Mouse (Mus musculus): ENCODE measurements at regions not wholly inside any gene's neighbourhood (a gene's known extent, or its start where the extent isn't known, plus 50 kb on each side); places are given as distances from the start of the nearest gene placed in this dataset.

DNA sequence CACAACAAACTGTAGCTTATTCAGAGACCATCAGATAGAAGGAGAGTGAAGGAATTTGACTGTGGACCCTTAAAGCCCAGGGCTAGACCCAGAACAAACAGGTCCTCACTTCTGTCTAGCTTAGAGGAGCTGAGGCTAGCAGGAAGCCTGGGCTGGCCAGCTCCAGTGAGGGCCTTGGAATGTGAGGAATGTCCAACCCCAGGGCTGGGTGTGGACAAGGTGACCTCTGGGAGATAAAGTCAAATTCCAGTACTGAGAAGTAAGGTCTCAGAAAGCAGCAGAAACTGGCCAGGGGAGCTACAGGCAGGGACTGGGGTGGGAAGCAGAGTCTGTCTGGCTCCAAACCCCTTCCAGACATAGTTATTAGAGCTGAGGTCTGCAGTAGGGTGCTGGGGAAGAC lies 51.0 kb upstream of the Ssbp3 start:
- no peak for ATAC-seq (ENCODE audit: low TSS enrichment)

DNA sequence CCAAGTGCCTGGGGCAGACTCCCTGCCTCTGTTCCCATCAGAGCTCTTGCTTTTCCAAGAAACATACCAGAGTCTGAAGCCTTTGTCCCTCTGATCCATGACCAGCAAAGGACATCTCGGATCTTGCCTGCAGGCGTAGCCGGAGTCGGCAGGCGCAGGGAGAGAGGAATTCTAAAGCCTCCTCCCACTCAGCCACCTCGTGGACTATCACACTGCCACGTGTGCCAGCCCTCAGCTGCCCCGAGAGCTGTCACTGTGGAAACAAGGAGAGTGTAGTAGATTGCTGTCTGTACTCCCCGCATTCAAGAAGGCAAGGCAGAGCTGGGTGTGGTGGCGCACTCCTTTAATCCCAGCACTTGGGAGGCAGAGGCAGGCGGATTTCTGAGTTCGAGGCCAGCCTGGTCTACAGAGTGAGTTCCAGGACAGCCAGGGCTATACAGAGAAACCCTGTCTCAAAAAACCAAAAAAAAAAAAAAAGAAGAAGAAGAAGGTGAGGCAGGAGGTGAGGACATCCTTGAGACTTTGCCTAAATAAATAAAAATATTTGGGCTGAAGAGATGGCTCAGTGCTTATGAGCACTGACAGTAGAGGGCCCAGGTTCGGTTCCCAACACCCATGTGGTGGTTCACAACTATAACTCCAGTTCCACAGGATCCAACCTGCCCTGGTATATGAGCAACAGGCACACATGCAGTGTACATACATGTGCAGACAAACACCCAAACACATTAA lies 52.0 kb upstream of the Ssbp3 start:
- ATAC-seq (ENCODE audit: low TSS enrichment) = no peak

DNA sequence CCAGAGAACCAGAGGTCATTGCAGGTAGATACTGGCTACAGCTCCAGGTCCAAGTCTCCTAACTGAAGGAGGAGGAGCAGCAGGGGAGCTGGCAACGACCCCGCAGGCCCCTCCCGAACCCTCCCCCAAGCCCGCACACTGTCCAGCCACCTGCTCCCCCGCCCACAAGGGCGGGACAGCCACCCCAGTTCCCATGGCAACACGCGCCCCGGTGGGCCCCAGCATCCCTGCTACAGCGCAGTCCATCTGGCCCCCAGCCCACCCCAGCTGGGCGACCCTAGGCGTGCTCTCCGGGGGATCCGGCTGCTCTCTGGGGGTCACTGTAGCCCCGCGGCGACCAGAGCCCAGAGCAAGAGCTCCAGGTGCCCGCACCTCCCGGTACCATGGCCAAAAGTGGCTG lies 51.0 kb upstream of the Acot11 start:
- ATAC-seq (ENCODE audit: low TSS enrichment) = no peak

DNA sequence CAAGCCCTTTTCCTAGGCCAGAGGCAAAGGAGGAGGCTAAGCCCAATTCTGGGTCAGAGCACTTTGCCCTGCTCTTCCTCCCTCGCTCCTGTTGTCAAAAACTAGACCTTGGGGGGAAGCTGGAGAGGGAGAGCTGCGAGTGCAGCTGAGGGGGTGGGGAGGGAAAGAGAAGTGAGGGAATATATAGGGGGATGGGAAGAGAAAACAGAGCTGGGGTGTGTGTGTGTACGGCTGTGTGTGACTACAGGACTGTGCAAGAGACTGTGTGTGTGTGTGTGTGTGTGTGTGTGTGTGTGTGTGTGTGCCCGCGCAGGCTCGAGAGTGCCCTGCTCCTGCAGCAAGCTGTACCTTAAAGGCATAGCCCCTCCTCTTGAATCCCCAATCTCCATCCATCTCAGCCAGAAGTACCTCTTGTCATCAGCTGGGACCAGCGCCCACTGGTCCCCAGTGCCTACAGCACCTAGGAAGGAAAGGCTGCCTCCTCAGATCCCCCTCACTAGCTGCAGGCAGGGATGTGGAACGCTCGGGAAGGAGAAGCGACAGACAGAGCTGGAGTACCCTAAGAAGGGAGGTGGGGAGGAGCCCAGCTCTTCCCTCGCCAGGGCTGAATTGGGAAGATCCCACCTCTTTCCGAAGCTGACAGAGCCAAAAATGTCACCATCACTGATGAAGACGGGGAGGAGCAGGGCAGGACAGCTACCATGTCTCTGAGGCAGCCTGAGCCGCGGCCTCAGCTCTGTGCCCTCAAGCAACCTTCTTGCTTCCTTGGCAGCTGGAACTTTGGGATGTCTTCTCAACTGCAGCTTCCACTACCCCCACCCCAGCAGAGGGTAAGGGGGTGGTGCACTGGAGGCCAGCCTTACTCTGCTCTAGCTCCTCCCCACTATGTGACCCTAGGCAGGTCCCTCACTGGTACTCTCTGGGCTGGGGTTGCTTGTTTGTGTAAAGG lies 49.8 kb upstream of the Acot11 start:
- peak; percentile 80 for ATAC-seq (ENCODE audit: low TSS enrichment)
